8 mouse cellular contexts compared by ENCODE assay signal in genomic region chr1:86487295-86487907, GRCm38 (mm10). TPM values are rescaled to one million over a fixed set of nuclear protein-coding genes. Genes with fewer than 3 reads are reported as not detected.
DNase-seq lines count a peak whose midpoint lies in the region; ATAC-seq and TF ChIP-seq lines count a peak whose summit lies in the region.

No protein-coding gene starts in this region.

- no peaks in the 10 kb centered on the region for H3K27me3 ChIP-seq in C2C12 (ENCODE audit: control insufficient read depth, insufficient read depth, insufficient read length)
- H3K27me3 ChIP-seq in erythroblast, embryonic 14.5 days (ENCODE audit: control insufficient read depth), result no peaks in the 10 kb centered on the region
- H3K27me3 ChIP-seq in heart, embryonic 12.5 days (replicated peaks), result no peaks in the 10 kb centered on the region
- no peaks in the 10 kb centered on the region for H3K27me3 ChIP-seq in kidney, postnatal 0 days (ENCODE audit: insufficient read depth, low read length)
- H3K27me3 ChIP-seq in liver, embryonic 11.5 days (replicated peaks; ENCODE audit: control insufficient read depth, insufficient read depth, low read length), result no peaks in the 10 kb centered on the region
- H3K27me3 ChIP-seq in stomach, embryonic 14.5 days (ENCODE audit: control insufficient read depth, insufficient read depth, low read length), result no peaks in the 10 kb centered on the region

- peak overlapping the region; percentile 82 for H3K4me2 ChIP-seq in heart, embryonic 12.5 days
- H3K4me2 ChIP-seq in kidney, postnatal 0 days (ENCODE audit: low read length), result peak overlapping the region; percentile 74
- H3K4me2 ChIP-seq in liver, embryonic 11.5 days, result peak overlapping the region; percentile 89
- H3K4me2 ChIP-seq in stomach, embryonic 14.5 days (replicated peaks; ENCODE audit: low read depth, low read length), result peak overlapping the region; percentile 77

- H3K9ac ChIP-seq in heart, embryonic 12.5 days, result peak overlapping the region; percentile 93
- peak overlapping the region; percentile 80 for H3K9ac ChIP-seq in kidney, postnatal 0 days (ENCODE audit: low read depth, low read length)
- H3K9ac ChIP-seq in liver, embryonic 11.5 days (ENCODE audit: low read depth, low read length), result peak overlapping the region; percentile 98
- peak overlapping the region; percentile 93 for H3K9ac ChIP-seq in stomach, embryonic 14.5 days (replicated peaks; ENCODE audit: low read depth, low read length)

- peaks cover 5% of the 10 kb centered on the region for H3K79me3 ChIP-seq in C2C12 (ENCODE audit: low read depth)

- peak; percentile 94 for ATAC-seq in heart, embryonic 12.5 days (ENCODE audit: insufficient number of reproducible peaks, low FRiP score)
- ATAC-seq in kidney, postnatal 0 days (replicated peaks; ENCODE audit: low FRiP score, low read depth), result peak; percentile 96
- peak; percentile 95 for ATAC-seq in liver, embryonic 11.5 days (replicated peaks; ENCODE audit: low FRiP score)
- peak; percentile 96 for ATAC-seq in stomach, embryonic 14.5 days (ENCODE audit: insufficient number of reproducible peaks, insufficient read depth, low FRiP score, low read depth)

- H3K4me3 ChIP-seq in C2C12 (ENCODE audit: insufficient read depth, poor library complexity, severe bottlenecking), result peak overlapping the region; percentile 79
- H3K4me3 ChIP-seq in erythroblast, embryonic 14.5 days (replicated peaks), result peak overlapping the region; percentile 100
- peak overlapping the region; percentile 69 for H3K4me3 ChIP-seq in heart, embryonic 12.5 days
- H3K4me3 ChIP-seq in kidney, postnatal 0 days (replicated peaks; ENCODE audit: low read depth, low read length), result peak overlapping the region; percentile 57
- peak overlapping the region; percentile 85 for H3K4me3 ChIP-seq in liver, embryonic 11.5 days (ENCODE audit: low read depth, low read length)
- H3K4me3 ChIP-seq in stomach, embryonic 14.5 days (ENCODE audit: low read depth, low read length), result peak overlapping the region; percentile 77

- H3K27ac ChIP-seq in heart, embryonic 12.5 days (ENCODE audit: poor library complexity, severe bottlenecking), result peak overlapping the region; percentile 95
- peak overlapping the region; percentile 96 for H3K27ac ChIP-seq in kidney, postnatal 0 days
- H3K27ac ChIP-seq in liver, embryonic 11.5 days (ENCODE audit: low read depth, low read length), result peak overlapping the region; percentile 85
- H3K27ac ChIP-seq in stomach, embryonic 14.5 days (ENCODE audit: low read length), result peak overlapping the region; percentile 98

- under 1% methylated on average over 74 of the region's 74 CpGs for WGBS in heart, embryonic 12.5 days
- under 1% methylated on average over 61 of the region's 74 CpGs for WGBS in kidney, postnatal 0 days
- under 1% methylated on average over 72 of the region's 74 CpGs for WGBS in liver, embryonic 11.5 days
- WGBS in stomach, embryonic 14.5 days, result under 1% methylated on average over 71 of the region's 74 CpGs

- DNase-seq in brain, embryonic 14.5 days (ENCODE audit: low read depth), result peak; percentile 100
- peak; percentile 99 for DNase-seq in kidney, postnatal 0 days (ENCODE audit: low spot score)
- DNase-seq in liver, embryonic 11.5 days (ENCODE audit: low spot score), result peak; percentile 100
- DNase-seq in naive thymus-derived CD4-positive, alpha-beta T cell, adult 2 months (ENCODE audit: low read depth), result peak; percentile 100

- H3K79me2 ChIP-seq in C2C12 (ENCODE audit: control insufficient read depth, insufficient read depth), result peaks cover 13% of the 10 kb centered on the region

- H3K36me3 ChIP-seq in C2C12 (ENCODE audit: control insufficient read depth, insufficient read depth), result no peaks in the 10 kb centered on the region
- H3K36me3 ChIP-seq in erythroblast, embryonic 14.5 days (ENCODE audit: control insufficient read depth), result peaks cover 4% of the 10 kb centered on the region
- no peaks in the 10 kb centered on the region for H3K36me3 ChIP-seq in heart, embryonic 12.5 days
- no peaks in the 10 kb centered on the region for H3K36me3 ChIP-seq in kidney, postnatal 0 days (ENCODE audit: insufficient read depth, low read length)
- no peaks in the 10 kb centered on the region for H3K36me3 ChIP-seq in liver, embryonic 11.5 days (ENCODE audit: control insufficient read depth, insufficient read depth, low read length)
- no peaks in the 10 kb centered on the region for H3K36me3 ChIP-seq in stomach, embryonic 14.5 days (ENCODE audit: control insufficient read depth, insufficient read depth, low read length)

- peak; percentile 92; the same call in 1 of the 2 replicates for TF ChIP-seq POLR2A in brain, embryonic 14.5 days (IDR thresholded peaks at IDR 0.05; ENCODE audit: borderline replicate concordance, extremely low read depth, insufficient read depth, insufficient read length, poor library complexity, severe bottlenecking)

- no peak for TF ChIP-seq CTCF in C2C12 (IDR thresholded peaks at IDR 0.05; ENCODE audit: control insufficient read depth, insufficient read depth, insufficient read length)
- TF ChIP-seq CTCF in brain, embryonic 14.5 days (IDR thresholded peaks at IDR 0.05; ENCODE audit: borderline replicate concordance, extremely low read depth, insufficient read depth, insufficient read length), result no peak
- no peak for TF ChIP-seq CTCF in kidney, postnatal 0 days (IDR thresholded peaks at IDR 0.05; ENCODE audit: low read depth)

- H3K9me3 ChIP-seq in erythroblast, embryonic 14.5 days (ENCODE audit: control insufficient read depth, low read length), result no peaks in the 10 kb centered on the region
- no peaks in the 10 kb centered on the region for H3K9me3 ChIP-seq in heart, embryonic 12.5 days (replicated peaks)
- H3K9me3 ChIP-seq in kidney, postnatal 0 days (replicated peaks; ENCODE audit: low read length), result no peaks in the 10 kb centered on the region
- no peaks in the 10 kb centered on the region for H3K9me3 ChIP-seq in liver, embryonic 11.5 days (ENCODE audit: control insufficient read depth, low read length)
- H3K9me3 ChIP-seq in stomach, embryonic 14.5 days (ENCODE audit: control insufficient read depth, low read depth, low read length), result no peaks in the 10 kb centered on the region

- peaks cover 65% of the 10 kb centered on the region for H3K4me1 ChIP-seq in erythroblast, embryonic 14.5 days (ENCODE audit: control insufficient read depth)
- peaks cover 20% of the 10 kb centered on the region for H3K4me1 ChIP-seq in heart, embryonic 12.5 days (replicated peaks)
- H3K4me1 ChIP-seq in kidney, postnatal 0 days (replicated peaks; ENCODE audit: insufficient read depth, low read length), result peaks cover 31% of the 10 kb centered on the region
- peaks cover 19% of the 10 kb centered on the region for H3K4me1 ChIP-seq in liver, embryonic 11.5 days (replicated peaks; ENCODE audit: control insufficient read depth, insufficient read depth, low read length)
- peaks cover 27% of the 10 kb centered on the region for H3K4me1 ChIP-seq in stomach, embryonic 14.5 days (ENCODE audit: control insufficient read depth, insufficient read depth, low read length)

- peak overlapping the region; percentile 91 for H3ac ChIP-seq in C2C12 (ENCODE audit: control insufficient read depth, insufficient read length, low read depth)

TF ChIP-seq in C2C12, 6 proteins besides CTCF, POLR2A, EP300 and RAD21:
- TF ChIP-seq FOSL1 (IDR thresholded peaks at IDR 0.05; ENCODE audit: insufficient read depth, low read length, poor library complexity, severe bottlenecking), result no peak
- TF ChIP-seq MYOD1 (IDR thresholded peaks at IDR 0.05; ENCODE audit: control insufficient read depth, insufficient read length, low read depth), result no peak
- no peak for TF ChIP-seq CEBPB (IDR thresholded peaks at IDR 0.05; ENCODE audit: low read depth)
- no peak for TF ChIP-seq MAX (IDR thresholded peaks at IDR 0.05)
- no peak for TF ChIP-seq USF1 (IDR thresholded peaks at IDR 0.05; ENCODE audit: low read depth)
- no peak for TF ChIP-seq MYOG (IDR thresholded peaks at IDR 0.05; ENCODE audit: control insufficient read depth, extremely low read depth, insufficient read length)

RNA-seq across cellular contexts. Expression of gene Ptma, which starts 39.1 kb away (rescaled TPM):
- polyA plus RNA-seq in C2C12 (2012; fragmentation: generic; extraction: Trizol), result 2,542 TPM
- 1,831 and 2,420 TPM in 2 replicates for polyA plus RNA-seq in brain, embryonic 14.5 days (2012; rRNA removed)
- polyA plus RNA-seq in erythroblast, embryonic 14.5 days (2012), result 597 and 661 TPM in 2 replicates
- 1,057 and 1,113 TPM in 2 replicates for polyA plus RNA-seq in heart, embryonic 12.5 days (2016; fragmentation: Nextera tagmentation; extraction: Ambion mirVana)
- 2,429 and 2,697 TPM in 2 replicates for polyA plus RNA-seq in kidney, postnatal 0 days (2015; fragmentation: Nextera tagmentation; extraction: Ambion mirVana)
- 2,666 and 2,805 TPM in 2 replicates for polyA plus RNA-seq in liver, embryonic 11.5 days (2014; fragmentation: Nextera tagmentation; extraction: Ambion mirVana)
- polyA plus RNA-seq in stomach, embryonic 14.5 days (2014; fragmentation: Nextera tagmentation; extraction: Ambion mirVana), result 2,677 and 2,766 TPM in 2 replicates

Comparison
In these comparisons a context has a peak if more than half of its experiments do, and no peak if none do; other contexts are left out.
1. Peak in every context shown above with its lines: DNase-seq, ATAC-seq, H3K4me3 ChIP-seq and H3K27ac ChIP-seq.